In genomic region chr1:136137071-136137531, GRCm38 (mm10) we compare ENCODE assay signal across 7 mouse cellular contexts. TPM values are rescaled to one million over a fixed set of nuclear protein-coding genes. Genes with fewer than 3 reads are reported as not detected.
A peak's percentile ranks its signal among the peaks of the same experiment; 100 is the strongest.
DNase-seq lines count a peak whose midpoint lies in the region; ATAC-seq and TF ChIP-seq lines count a peak whose summit lies in the region.

No protein-coding gene starts in this region.

- H3K4me3 ChIP-seq in thymus, adult 2 months (ENCODE audit: control insufficient read depth, insufficient read depth, low read length) = no peak overlapping the region
- H3K4me3 ChIP-seq in liver, embryonic 16.5 days (ENCODE audit: low read depth, low read length) = no peak overlapping the region

- no peak for TF ChIP-seq POLR2A in thymus, adult 2 months (IDR thresholded peaks at IDR 0.05; ENCODE audit: control insufficient read depth, extremely low read depth, insufficient read depth, low read length, poor library complexity)

- H3K27ac ChIP-seq in thymus, adult 2 months (ENCODE audit: control insufficient read depth, insufficient read depth, low read length) = peak overlapping the region; percentile 93
- peak overlapping the region; percentile 35 for H3K27ac ChIP-seq in liver, embryonic 16.5 days (ENCODE audit: low read length)

- no peak overlapping the region for H3K9ac ChIP-seq in liver, embryonic 16.5 days (ENCODE audit: low read depth, low read length)

- 51% methylated on average over 7 of the region's 7 CpGs for WGBS in thymus, adult 2 months
- 56% methylated on average over 7 of the region's 7 CpGs for WGBS in liver, embryonic 16.5 days (ENCODE audit: insufficient replicate concordance)

- peaks cover 70% of the 10 kb centered on the region for H3K4me1 ChIP-seq in thymus, adult 2 months (replicated peaks; ENCODE audit: control insufficient read depth, insufficient read depth, low read length)
- H3K4me1 ChIP-seq in liver, embryonic 16.5 days (ENCODE audit: control insufficient read depth, low read depth, low read length) = peaks cover 69% of the 10 kb centered on the region

- no peaks in the 10 kb centered on the region for H3K27me3 ChIP-seq in thymus, adult 2 months (ENCODE audit: control insufficient read depth, insufficient read depth, low read length)
- H3K27me3 ChIP-seq in liver, embryonic 16.5 days (ENCODE audit: control insufficient read depth, insufficient read depth, low read depth, low read length) = no peaks in the 10 kb centered on the region

- no peaks in the 10 kb centered on the region for H3K36me3 ChIP-seq in thymus, adult 2 months (ENCODE audit: control insufficient read depth, insufficient read depth, low read length)
- no peaks in the 10 kb centered on the region for H3K36me3 ChIP-seq in liver, embryonic 16.5 days (ENCODE audit: control insufficient read depth, insufficient read depth)

- ATAC-seq in liver, embryonic 16.5 days (ENCODE audit: low read depth) = no peak

- H3K9me3 ChIP-seq in liver, embryonic 16.5 days (replicated peaks; ENCODE audit: control insufficient read depth, low read length) = no peaks in the 10 kb centered on the region

- DNase-seq in thymus, adult 2 months = no peak
- no peak for DNase-seq in thymus, postnatal 14 days
- DNase-seq in forelimb bud, embryonic 11.5 days (ENCODE audit: low read depth, low spot score) = peak; percentile 73
- no peak for DNase-seq in urinary bladder, postnatal 10 days (ENCODE audit: low spot score)
- no peak for DNase-seq in layer of hippocampus, adult 9-11 months
- DNase-seq in gastrocnemius, postnatal 10 days = no peak

- no peak overlapping the region for H3K4me2 ChIP-seq in liver, embryonic 16.5 days (ENCODE audit: low read depth, low read length)

- no peak for TF ChIP-seq CTCF in thymus, adult 2 months (IDR thresholded peaks at IDR 0.05; ENCODE audit: borderline replicate concordance, control insufficient read depth, extremely low read depth, insufficient read depth, low read length, poor library complexity)

RNA-seq across cellular contexts. Expression of gene Kif21b, which starts 5.9 kb away (rescaled TPM):
- polyA plus RNA-seq in thymus, adult 2 months (2012; rRNA removed) = 224 and 247 TPM in 2 replicates
- 1.3 TPM in 2 replicates for polyA plus RNA-seq in liver, embryonic 16.5 days (2015; fragmentation: Nextera tagmentation; extraction: Ambion mirVana)
- 1 to 10 TPM; 1.1 to 2.0 TPM for total RNA-seq in gastrocnemius, postnatal 10 days (2021)

Comparison
In these comparisons a context has a peak if more than half of its experiments do, and no peak if none do; other contexts are left out.
1. RNA of gene Kif21b, which starts 5.9 kb away (polyA plus RNA-seq): 224 to 247 TPM in thymus, adult 2 months; 1.3 TPM in liver, embryonic 16.5 days; every median in the first group is over 10 times any median in the second.